Mouse (Mus musculus): ENCODE data around the gene Rps6ka5. TPM values are rescaled to one million over a fixed set of nuclear protein-coding genes. Genes with fewer than 3 reads are reported as not detected.

The Rps6ka5 gene
- polyA plus RNA-seq, 1 experiment from 2014 or later = 7.0 TPM

GRCm38 (mm10) chr12:100711819-100712218 lies 15.0 kb downstream of the Rps6ka5 start:
- no peak overlapping the region for H3K4me2 ChIP-seq (ENCODE audit: low read length)
- no peak overlapping the region for H3K4me3 ChIP-seq (ENCODE audit: low read depth, low read length)
- H3K36me3 ChIP-seq (ENCODE audit: control insufficient read depth, insufficient read depth, low read length) = no peaks in the 10 kb centered on the region; the same call in 1 of the 2 replicates
- no peaks in the 10 kb centered on the region for H3K4me1 ChIP-seq (ENCODE audit: control insufficient read depth, insufficient read depth, low read length)
- H3K9ac ChIP-seq (ENCODE audit: low read depth, low read length) = no peak overlapping the region
- H3K27ac ChIP-seq (ENCODE audit: low read length) = no peak overlapping the region
- no peaks in the 10 kb centered on the region for H3K27me3 ChIP-seq (ENCODE audit: control insufficient read depth, insufficient read depth, low read depth, low read length)
- no peaks in the 10 kb centered on the region for H3K9me3 ChIP-seq (replicated peaks; ENCODE audit: control insufficient read depth, low read length, poor library complexity, severe bottlenecking)
- no peak for ATAC-seq
- 79% methylated on average over 5 of the region's 5 CpGs for WGBS

DNA sequence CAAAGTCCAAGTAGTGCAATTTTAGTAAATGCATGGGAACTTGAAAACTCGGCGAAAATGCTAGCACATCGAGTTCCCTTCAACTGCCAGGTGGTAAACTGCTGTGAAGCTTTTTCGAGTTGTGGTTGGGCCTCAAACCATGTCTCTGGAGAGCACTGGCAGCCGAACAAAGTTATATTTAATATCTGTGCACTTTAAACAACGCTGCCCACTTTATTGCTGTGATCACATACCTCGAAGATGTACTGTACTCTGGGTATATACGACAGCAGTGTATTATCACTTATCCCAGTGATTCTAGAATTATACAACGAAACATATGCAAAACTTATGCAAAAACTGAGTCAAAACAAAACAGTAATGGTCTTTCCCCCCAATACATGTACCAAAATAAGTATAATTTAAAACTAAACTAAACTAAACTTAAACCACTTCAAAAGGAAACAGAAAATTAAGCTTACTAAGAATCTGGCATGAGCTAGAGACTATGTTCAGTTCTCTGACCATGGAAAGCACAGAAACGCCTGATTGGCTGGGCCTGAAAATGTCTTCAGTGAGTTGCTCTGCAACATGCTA lies 15.6 kb downstream of the Rps6ka5 start:
- Histone ChIP-seq H3K27me3 (ENCODE audit: control insufficient read depth, insufficient read depth, low read depth, low read length) (no peaks in the 10 kb centered on the region), H3K4me1 (ENCODE audit: control insufficient read depth, insufficient read depth, low read length) (no peaks in the 10 kb centered on the region), H3K4me3 (ENCODE audit: low read depth, low read length) (no peak overlapping the region), H3K36me3 (ENCODE audit: control insufficient read depth, insufficient read depth, low read length) (no peaks in the 10 kb centered on the region; the same call in 1 of the 2 replicates), H3K4me2 (ENCODE audit: low read length) (no peak overlapping the region), H3K9ac (ENCODE audit: low read depth, low read length) (no peak overlapping the region), H3K27ac (ENCODE audit: low read length) (no peak overlapping the region), H3K9me3 (replicated peaks; ENCODE audit: control insufficient read depth, low read length, poor library complexity, severe bottlenecking) (no peaks in the 10 kb centered on the region)
- WGBS = 86% methylated on average over 10 of the region's 10 CpGs
- no peak for ATAC-seq

DNA sequence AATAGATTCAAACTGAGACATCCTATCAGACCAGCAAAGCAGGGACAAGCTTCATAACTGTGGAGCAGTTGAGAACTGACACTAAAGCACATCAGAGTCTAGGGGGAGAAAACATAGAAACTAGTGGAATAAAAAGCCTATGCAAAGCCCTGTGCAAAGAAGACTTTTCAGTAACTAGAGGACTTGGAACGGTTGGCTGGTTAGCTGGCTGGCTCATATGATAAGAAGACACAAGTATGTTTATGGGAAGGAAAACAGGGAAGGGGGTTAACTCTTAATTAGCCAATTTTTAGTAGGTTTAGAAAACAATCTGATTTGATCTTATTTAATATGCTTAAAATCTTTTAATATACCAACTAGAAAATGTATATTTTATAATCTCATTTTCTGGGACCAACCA lies 16.4 kb downstream of the Rps6ka5 start:
- WGBS = 58% methylated on average over 1 of the region's 1 CpGs
- H3K27ac ChIP-seq (ENCODE audit: low read length) = no peak overlapping the region
- H3K36me3 ChIP-seq (ENCODE audit: control insufficient read depth, insufficient read depth, low read length) = no peaks in the 10 kb centered on the region; the same call in 1 of the 2 replicates
- H3K4me2 ChIP-seq (ENCODE audit: low read length) = no peak overlapping the region
- no peak overlapping the region for H3K9ac ChIP-seq (ENCODE audit: low read depth, low read length)
- no peaks in the 10 kb centered on the region for H3K27me3 ChIP-seq (ENCODE audit: control insufficient read depth, insufficient read depth, low read depth, low read length)
- H3K4me1 ChIP-seq (ENCODE audit: control insufficient read depth, insufficient read depth, low read length) = no peaks in the 10 kb centered on the region
- no peaks in the 10 kb centered on the region for H3K9me3 ChIP-seq (replicated peaks; ENCODE audit: control insufficient read depth, low read length, poor library complexity, severe bottlenecking)
- no peak for ATAC-seq
- no peak overlapping the region for H3K4me3 ChIP-seq (ENCODE audit: low read depth, low read length)

DNA sequence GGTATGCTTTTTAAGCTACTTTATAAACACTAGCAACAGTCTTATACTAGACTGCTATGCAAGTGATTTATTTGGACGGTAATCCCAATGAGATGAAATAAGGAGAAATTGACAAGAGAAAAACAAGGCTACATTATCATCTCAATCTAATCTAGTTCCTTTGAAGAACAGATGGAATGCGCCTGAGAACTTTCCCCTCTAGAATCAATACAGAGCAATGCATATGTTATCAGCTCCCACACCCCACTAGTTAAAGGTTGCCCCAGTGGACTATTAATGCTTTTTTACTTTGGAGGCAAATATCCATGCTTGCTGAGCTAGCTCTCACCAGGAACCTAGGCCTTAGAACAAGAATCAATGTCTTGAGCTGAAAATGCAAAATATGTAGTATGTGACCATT lies 19.5 kb downstream of the Rps6ka5 start:
- Histone ChIP-seq H3K27me3 (ENCODE audit: control insufficient read depth, insufficient read depth, low read depth, low read length) (no peaks in the 10 kb centered on the region), H3K9ac (ENCODE audit: low read depth, low read length) (no peak overlapping the region), H3K4me2 (ENCODE audit: low read length) (no peak overlapping the region), H3K4me1 (ENCODE audit: control insufficient read depth, insufficient read depth, low read length) (no peaks in the 10 kb centered on the region), H3K9me3 (replicated peaks; ENCODE audit: control insufficient read depth, low read length, poor library complexity, severe bottlenecking) (no peaks in the 10 kb centered on the region), H3K36me3 (ENCODE audit: control insufficient read depth, insufficient read depth, low read length) (no peaks in the 10 kb centered on the region; the same call in 1 of the 2 replicates), H3K4me3 (ENCODE audit: low read depth, low read length) (no peak overlapping the region), H3K27ac (ENCODE audit: low read length) (no peak overlapping the region)
- 91% methylated on average over 2 of the region's 2 CpGs for WGBS
- ATAC-seq = no peak

DNA sequence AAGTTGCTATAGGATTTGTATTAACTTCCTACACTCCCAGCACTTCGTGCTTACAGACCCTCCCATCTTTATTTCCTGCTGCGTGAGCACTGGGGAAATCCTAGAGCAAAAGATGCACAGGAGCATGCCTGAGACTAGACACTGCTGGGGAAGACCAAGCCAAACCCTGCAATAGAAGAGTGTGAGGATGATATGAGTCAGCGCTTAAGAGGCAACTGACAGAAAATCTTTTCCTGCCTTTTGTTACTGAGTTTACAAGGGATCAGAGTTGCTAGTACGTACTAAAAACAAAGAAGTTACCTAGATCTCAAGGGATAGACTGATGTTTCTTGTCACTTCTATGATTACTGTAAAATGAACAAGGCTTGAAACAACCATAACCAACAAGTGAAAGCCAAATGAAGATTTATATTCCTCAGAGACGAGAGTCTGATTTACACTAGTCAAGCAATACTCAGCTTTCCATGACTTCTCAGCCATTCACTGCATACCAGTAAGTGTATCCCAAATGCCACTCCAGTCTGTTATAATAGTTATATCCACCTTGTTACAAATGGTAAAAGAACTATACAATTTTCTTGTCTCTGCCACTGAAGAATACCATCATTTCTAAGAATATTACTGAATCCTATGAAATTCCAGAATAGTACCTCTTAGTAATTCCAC lies 21.6 kb downstream of the Rps6ka5 start:
- no peaks in the 10 kb centered on the region for H3K4me1 ChIP-seq (ENCODE audit: control insufficient read depth, insufficient read depth, low read length)
- no peak overlapping the region for H3K27ac ChIP-seq (ENCODE audit: low read length)
- 82% methylated on average over 5 of the region's 5 CpGs for WGBS
- no peaks in the 10 kb centered on the region for H3K27me3 ChIP-seq (ENCODE audit: control insufficient read depth, insufficient read depth, low read depth, low read length)
- H3K36me3 ChIP-seq (ENCODE audit: control insufficient read depth, insufficient read depth, low read length) = no peaks in the 10 kb centered on the region; the same call in 1 of the 2 replicates
- ATAC-seq = no peak
- H3K9ac ChIP-seq (ENCODE audit: low read depth, low read length) = no peak overlapping the region
- no peak overlapping the region for H3K4me3 ChIP-seq (ENCODE audit: low read depth, low read length)
- H3K4me2 ChIP-seq (ENCODE audit: low read length) = no peak overlapping the region
- no peaks in the 10 kb centered on the region for H3K9me3 ChIP-seq (replicated peaks; ENCODE audit: control insufficient read depth, low read length, poor library complexity, severe bottlenecking)

DNA sequence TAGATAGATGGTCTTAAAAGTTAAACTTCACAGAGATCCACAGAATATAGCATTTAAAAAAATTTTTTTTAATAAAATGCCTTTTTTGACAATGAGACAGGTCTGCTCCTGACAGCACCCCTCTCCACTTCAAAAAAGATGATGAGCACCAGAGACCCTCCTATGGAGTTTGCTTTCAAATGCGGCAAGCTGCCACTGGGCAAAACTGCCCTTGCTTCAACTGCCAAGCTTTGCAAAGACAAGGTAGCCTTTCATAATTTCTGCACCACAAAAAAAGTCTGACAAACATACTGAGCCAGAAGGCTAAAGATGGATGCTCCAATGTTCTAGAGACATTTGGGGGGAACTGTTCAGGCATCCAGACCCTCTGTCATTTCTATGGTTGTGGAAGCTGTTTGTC lies 28.8 kb downstream of the Rps6ka5 start:
- 88% methylated on average over 1 of the region's 1 CpGs for WGBS
- no peak for ATAC-seq
- H3K27ac ChIP-seq (ENCODE audit: low read length) = no peak overlapping the region
- H3K36me3 ChIP-seq (ENCODE audit: control insufficient read depth, insufficient read depth, low read length) = no peaks in the 10 kb centered on the region
- H3K9ac ChIP-seq (ENCODE audit: low read depth, low read length) = no peak overlapping the region
- H3K27me3 ChIP-seq (ENCODE audit: control insufficient read depth, insufficient read depth, low read depth, low read length) = no peaks in the 10 kb centered on the region
- H3K9me3 ChIP-seq (replicated peaks; ENCODE audit: control insufficient read depth, low read length, poor library complexity, severe bottlenecking) = no peaks in the 10 kb centered on the region
- H3K4me1 ChIP-seq (ENCODE audit: control insufficient read depth, insufficient read depth, low read length) = no peaks in the 10 kb centered on the region
- H3K4me2 ChIP-seq (ENCODE audit: low read length) = no peak overlapping the region
- no peak overlapping the region for H3K4me3 ChIP-seq (ENCODE audit: low read depth, low read length)

- 8% methylated on average over 4 of the region's 4 CpGs for WGBS
- H3K4me1 ChIP-seq (ENCODE audit: control insufficient read depth, insufficient read depth, low read length) = no peaks in the 10 kb centered on the region
- no peak overlapping the region for H3K4me2 ChIP-seq (ENCODE audit: low read length)
- H3K4me3 ChIP-seq (ENCODE audit: low read depth, low read length) = no peak overlapping the region
- H3K27me3 ChIP-seq (ENCODE audit: control insufficient read depth, insufficient read depth, low read depth, low read length) = no peaks in the 10 kb centered on the region
- no peak overlapping the region for H3K27ac ChIP-seq (ENCODE audit: low read length)
- H3K36me3 ChIP-seq (ENCODE audit: control insufficient read depth, insufficient read depth, low read length) = no peaks in the 10 kb centered on the region
- no peak overlapping the region for H3K9ac ChIP-seq (ENCODE audit: low read depth, low read length)
- H3K9me3 ChIP-seq (replicated peaks; ENCODE audit: control insufficient read depth, low read length, poor library complexity, severe bottlenecking) = no peaks in the 10 kb centered on the region
- no peak for ATAC-seq
Observed at GRCm38 (mm10) chr12:100696621-100697020, 30.2 kb downstream of the Rps6ka5 start.

DNA sequence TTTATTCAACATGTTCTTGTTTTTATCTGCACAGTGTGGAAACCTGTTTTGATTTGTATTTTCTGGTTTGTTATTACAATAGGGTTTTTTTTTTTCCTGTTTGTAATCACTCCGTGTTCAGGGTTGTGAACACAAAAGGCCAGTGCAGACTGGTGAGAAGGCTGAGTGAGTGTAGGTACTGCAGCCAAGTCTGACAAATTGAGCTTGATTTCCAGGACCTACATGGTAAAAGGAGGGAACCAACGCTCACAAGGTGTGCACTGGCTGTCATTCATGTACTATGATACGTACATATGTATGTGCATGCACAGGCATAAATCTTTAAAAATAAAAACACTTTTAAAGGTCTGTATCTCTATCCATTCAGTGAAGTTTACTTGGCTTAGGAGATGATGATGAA lies 31.5 kb downstream of the Rps6ka5 start:
- H3K4me3 ChIP-seq (ENCODE audit: low read depth, low read length) = no peak overlapping the region
- H3K9me3 ChIP-seq (replicated peaks; ENCODE audit: control insufficient read depth, low read length, poor library complexity, severe bottlenecking) = no peaks in the 10 kb centered on the region
- H3K9ac ChIP-seq (ENCODE audit: low read depth, low read length) = no peak overlapping the region
- H3K27me3 ChIP-seq (ENCODE audit: control insufficient read depth, insufficient read depth, low read depth, low read length) = no peaks in the 10 kb centered on the region
- H3K4me2 ChIP-seq (ENCODE audit: low read length) = no peak overlapping the region
- 75% methylated on average over 3 of the region's 3 CpGs for WGBS
- ATAC-seq = no peak
- H3K36me3 ChIP-seq (ENCODE audit: control insufficient read depth, insufficient read depth, low read length) = no peaks in the 10 kb centered on the region
- H3K27ac ChIP-seq (ENCODE audit: low read length) = no peak overlapping the region
- no peaks in the 10 kb centered on the region for H3K4me1 ChIP-seq (ENCODE audit: control insufficient read depth, insufficient read depth, low read length)

- Histone ChIP-seq H3K4me2 (ENCODE audit: low read length) (no peak overlapping the region), H3K4me3 (ENCODE audit: low read depth, low read length) (no peak overlapping the region), H3K4me1 (ENCODE audit: control insufficient read depth, insufficient read depth, low read length) (no peaks in the 10 kb centered on the region), H3K36me3 (ENCODE audit: control insufficient read depth, insufficient read depth, low read length) (no peaks in the 10 kb centered on the region), H3K27me3 (ENCODE audit: control insufficient read depth, insufficient read depth, low read depth, low read length) (no peaks in the 10 kb centered on the region), H3K9me3 (replicated peaks; ENCODE audit: control insufficient read depth, low read length, poor library complexity, severe bottlenecking) (no peaks in the 10 kb centered on the region), H3K27ac (ENCODE audit: low read length) (no peak overlapping the region), H3K9ac (ENCODE audit: low read depth, low read length) (no peak overlapping the region)
- WGBS = 53% methylated on average over 3 of the region's 3 CpGs
- ATAC-seq = no peak
Observed at GRCm38 (mm10) chr12:100692208-100692607, 34.6 kb downstream of the Rps6ka5 start.
